Mouse (Mus musculus) kidney, embryonic 14.5 days (tissue): ENCODE results near the gene Prkn. TPM values are rescaled to one million over a fixed set of nuclear protein-coding genes. Genes with fewer than 3 reads are reported as not detected.
"Not testable (repeated sequence)": the region's sequence is repeated elsewhere in the genome, so short reads cannot be mapped to it uniquely, and the experiment has no call there.

Source experiments
- ATAC-seq: fragments of 200-750 bp; cut with Nextera tagmentation; 2 replicates; pipeline ENCODE4 v1.8.0; 2017; ENCODE audit warnings: moderate number of reproducible peaks, mild to moderate bottlenecking, moderate TSS enrichment, moderate library complexity; ENCODE audit not compliant: low FRiP score, low TSS enrichment
- H3K27ac ChIP-seq: fragments of 300-500 bp; sonication (generic); 2 replicates; pipeline ENCODE4 v1.5.1; 2014; ENCODE audit warnings: low read depth, mild to moderate bottlenecking, low read length, moderate library complexity, mixed read lengths
- H3K27me3 ChIP-seq: fragments of 300-500 bp; sonication (generic); 2 replicates; pipeline ENCODE4 v1.6.1; 2014; ENCODE audit warnings: mild to moderate bottlenecking, low read length; ENCODE audit not compliant: control insufficient read depth, insufficient read depth
- H3K36me3 ChIP-seq: fragments of 300-500 bp; sonication (generic); 2 replicates; pipeline ENCODE4 v1.6.1; 2014; ENCODE audit warnings: low read length, mixed read lengths; ENCODE audit not compliant: control insufficient read depth, insufficient read depth
- H3K4me1 ChIP-seq: fragments of 300-500 bp; sonication (generic); 2 replicates; pipeline ENCODE4 v1.6.1; 2014; ENCODE audit warnings: low read length, mixed read lengths; ENCODE audit not compliant: control insufficient read depth, insufficient read depth
- H3K4me2 ChIP-seq: fragments of 300-500 bp; sonication (generic); replicated peaks from 2 replicates; pipeline ENCODE4 v1.6.1; 2014; ENCODE audit warnings: low read depth, mild to moderate bottlenecking, low read length
- H3K4me3 ChIP-seq: fragments of 300-500 bp; sonication (generic); 2 replicates; pipeline ENCODE4 v1.5.1; 2014; ENCODE audit warnings: mild to moderate bottlenecking, low read length
- H3K9ac ChIP-seq: fragments of 300-500 bp; sonication (generic); 2 replicates; pipeline ENCODE4 v1.6.1; 2014; ENCODE audit warnings: low read depth, mild to moderate bottlenecking, low read length, moderate library complexity
- H3K9me3 ChIP-seq: fragments of 300-500 bp; sonication (generic); 2 replicates; pipeline ENCODE4 v1.6.1; 2016; ENCODE audit warnings: low read length; ENCODE audit not compliant: control insufficient read depth
- WGBS: fragments of 180-500 bp; shearing (Covaris S2); extraction: QIAGEN DNeasy Blood & Tissue Kit; methylation state at CpG from one replicate; pipeline ENCODE4 v1.1.7; 2014; 5-methylcytosine and 5-hydroxymethylcytosine counted together
- polyA plus RNA-seq: library from polyadenylated mRNA; unstranded; fragments of >200 nt; fragmentation: Nextera tagmentation; extraction: Ambion mirVana; gene quantifications from 2 replicates; pipeline ENCODE4 v1.2.1, GENCODE M21; 2014

Prkn gene
- polyA plus RNA-seq, 1 experiment from 2014 or later, result 2.2 TPM

DNA sequence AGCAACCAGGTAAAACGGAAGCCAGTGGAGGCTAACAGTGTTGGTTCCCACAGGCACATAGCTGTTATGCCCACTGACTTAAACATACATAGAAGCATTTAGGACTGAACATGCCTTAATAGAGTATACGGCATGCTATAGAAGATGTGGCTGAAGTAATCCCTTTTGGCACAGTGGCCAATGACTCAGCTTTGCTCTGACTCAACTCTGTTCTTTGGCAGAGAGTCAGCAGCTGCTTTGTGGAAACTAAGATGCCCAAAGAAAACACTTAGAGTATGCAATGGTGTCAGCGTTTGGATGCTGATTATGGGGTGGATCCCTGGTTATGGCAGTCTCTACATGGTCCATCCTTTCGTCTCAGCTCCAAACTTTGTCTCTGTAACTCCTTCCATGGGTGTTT is 368.9 kb downstream of the Prkn start:
- H3K27ac ChIP-seq, H3K4me1 ChIP-seq, H3K9me3 ChIP-seq, H3K4me2 ChIP-seq, H3K36me3 ChIP-seq, H3K4me3 ChIP-seq, ATAC-seq, H3K27me3 ChIP-seq, H3K9ac ChIP-seq: not testable (repeated sequence)
- 88% methylated on average over 4 of the region's 4 CpGs for WGBS

DNA sequence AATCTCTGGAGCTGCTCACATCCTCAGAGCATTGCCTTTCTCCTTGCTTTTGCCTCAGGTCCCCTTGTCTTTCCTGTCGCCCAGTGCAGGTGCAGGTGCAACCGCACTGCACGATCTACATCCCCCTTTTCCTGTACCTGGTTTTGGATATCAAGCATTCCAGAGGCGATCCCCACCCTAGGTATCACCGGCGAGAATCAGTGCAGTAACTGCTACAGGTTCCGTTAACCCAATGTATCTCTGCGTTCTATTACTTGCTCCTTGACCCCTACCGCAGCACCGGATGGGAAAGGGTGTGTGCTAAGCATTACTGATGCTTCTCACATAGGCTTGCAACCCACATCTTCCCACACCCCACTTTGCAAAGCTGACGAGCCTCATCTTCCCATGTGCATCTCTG is 370.8 kb downstream of the Prkn start:
- Histone ChIP-seq H3K9me3 (no peaks in the 10 kb centered on the region), H3K4me3 (no peak overlapping the region), H3K27ac (no peak overlapping the region), H3K4me1 (no peaks in the 10 kb centered on the region), H3K36me3 (no peaks in the 10 kb centered on the region), H3K27me3 (no peaks in the 10 kb centered on the region), H3K9ac (no peak overlapping the region), H3K4me2 (no peak overlapping the region)
- no peak for ATAC-seq
- WGBS, result 87% methylated on average over 11 of the region's 11 CpGs

- Histone ChIP-seq H3K4me1 (no peaks in the 10 kb centered on the region), H3K4me2 (no peak overlapping the region), H3K9ac (no peak overlapping the region), H3K9me3 (no peaks in the 10 kb centered on the region), H3K4me3 (no peak overlapping the region), H3K36me3 (no peaks in the 10 kb centered on the region), H3K27ac (no peak overlapping the region), H3K27me3 (no peaks in the 10 kb centered on the region)
- WGBS, result 63% methylated on average over 4 of the region's 4 CpGs
- no peak for ATAC-seq
Measured at GRCm38 (mm10) chr17:11211591-11211990, 371.4 kb downstream of the Prkn start.

DNA sequence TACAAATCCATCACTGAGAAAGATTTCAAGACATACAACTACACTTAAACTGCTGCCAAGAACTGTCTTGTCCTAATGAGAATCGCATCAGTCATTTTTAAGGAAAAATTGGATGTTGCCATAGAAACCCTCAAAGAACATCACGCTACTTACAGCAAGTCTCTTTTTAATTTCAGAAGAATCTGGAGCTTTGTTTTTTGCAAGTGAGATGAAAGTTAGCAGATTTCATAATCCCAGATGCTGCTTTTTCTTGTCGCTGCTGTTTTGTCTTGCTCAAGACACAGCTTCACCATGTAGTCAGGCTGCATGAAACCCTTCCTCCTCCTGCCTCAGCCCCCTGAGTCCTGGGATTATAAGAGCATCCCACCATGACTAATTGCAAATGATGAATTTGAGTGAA is 373.5 kb downstream of the Prkn start:
- 98% methylated on average over 3 of the region's 3 CpGs for WGBS
- Histone ChIP-seq H3K27me3 (no peaks in the 10 kb centered on the region), H3K36me3 (no peaks in the 10 kb centered on the region), H3K4me3 (no peak overlapping the region), H3K9ac (no peak overlapping the region), H3K27ac (no peak overlapping the region), H3K4me2 (no peak overlapping the region), H3K4me1 (no peaks in the 10 kb centered on the region), H3K9me3 (no peaks in the 10 kb centered on the region)
- no peak for ATAC-seq

DNA sequence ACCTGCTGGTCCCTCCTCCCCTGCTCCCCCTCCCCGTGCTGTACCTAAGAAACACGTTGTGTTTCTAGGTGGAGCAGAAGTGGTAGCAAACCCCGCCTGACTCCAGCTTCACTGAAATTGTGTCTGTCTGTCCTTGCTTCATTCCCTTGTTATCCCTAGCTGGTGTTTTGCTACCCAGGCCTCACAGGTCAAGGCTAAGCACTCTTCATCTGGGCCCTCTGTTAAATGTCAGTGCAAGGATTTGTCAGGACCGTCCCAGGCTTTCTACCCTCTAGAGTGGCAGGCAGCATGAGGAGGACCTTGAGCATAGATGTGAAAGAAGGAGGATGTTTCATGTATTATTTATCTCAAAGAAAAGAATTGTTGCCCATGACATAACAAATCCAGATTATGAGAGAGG is 388.8 kb downstream of the Prkn start:
- Histone ChIP-seq H3K27ac (no peak overlapping the region), H3K9me3 (no peaks in the 10 kb centered on the region), H3K36me3 (no peaks in the 10 kb centered on the region), H3K9ac (no peak overlapping the region), H3K4me1 (no peaks in the 10 kb centered on the region), H3K4me3 (no peak overlapping the region), H3K4me2 (no peak overlapping the region), H3K27me3 (no peaks in the 10 kb centered on the region)
- WGBS, result 64% methylated on average over 4 of the region's 4 CpGs
- ATAC-seq, result no peak

GRCm38 (mm10) chr17:11229426-11229825 is 389.2 kb downstream of the Prkn start:
- Histone ChIP-seq H3K4me2 (no peak overlapping the region), H3K4me3 (no peak overlapping the region), H3K27me3 (no peaks in the 10 kb centered on the region), H3K27ac (no peak overlapping the region), H3K4me1 (no peaks in the 10 kb centered on the region), H3K9me3 (no peaks in the 10 kb centered on the region), H3K36me3 (no peaks in the 10 kb centered on the region), H3K9ac (no peak overlapping the region)
- 39% methylated on average over 1 of the region's 1 CpGs for WGBS
- no peak for ATAC-seq

GRCm38 (mm10) chr17:11230604-11231395 is 390.6 kb downstream of the Prkn start:
- Histone ChIP-seq H3K27me3 (no peaks in the 10 kb centered on the region), H3K4me2 (peak overlapping the region; percentile 31; the same call in 1 of the 2 replicates), H3K4me1 (no peaks in the 10 kb centered on the region), H3K36me3 (no peaks in the 10 kb centered on the region), H3K4me3 (no peak overlapping the region), H3K9me3 (no peaks in the 10 kb centered on the region), H3K27ac (no peak overlapping the region), H3K9ac (no peak overlapping the region)
- 42% methylated on average over 12 of the region's 12 CpGs for WGBS
- 0 out of 2 replicates have a peak, but pooled peaks have one; percentile 52 for ATAC-seq

- Histone ChIP-seq H3K27ac (no peak overlapping the region), H3K4me3 (no peak overlapping the region), H3K27me3 (no peaks in the 10 kb centered on the region), H3K4me1 (no peaks in the 10 kb centered on the region), H3K9ac (no peak overlapping the region), H3K9me3 (no peaks in the 10 kb centered on the region), H3K4me2 (no peak overlapping the region), H3K36me3 (no peaks in the 10 kb centered on the region)
- WGBS, result 50% methylated on average over 1 of the region's 1 CpGs
- no peak for ATAC-seq
Measured at GRCm38 (mm10) chr17:11235273-11235672, 395.1 kb downstream of the Prkn start.

GRCm38 (mm10) chr17:11245040-11245439 is 404.9 kb downstream of the Prkn start:
- no peaks in the 10 kb centered on the region for H3K36me3 ChIP-seq
- no peaks in the 10 kb centered on the region for H3K4me1 ChIP-seq
- no peaks in the 10 kb centered on the region for H3K9me3 ChIP-seq
- H3K9ac ChIP-seq, result no peak overlapping the region
- peak; percentile 62 for ATAC-seq
- no peak overlapping the region for H3K4me2 ChIP-seq
- 19% methylated on average over 9 of the region's 9 CpGs for WGBS
- H3K4me3 ChIP-seq, result no peak overlapping the region
- no peak overlapping the region for H3K27ac ChIP-seq
- H3K27me3 ChIP-seq, result no peaks in the 10 kb centered on the region
